Mouse (Mus musculus) heart, adult 2 months (tissue): ENCODE data around the gene Syn3.

Experiments used
- CTCF ChIP-seq: fragments of 200-600 bp; IDR thresholded peaks from 2 replicates; pipeline ENCODE4 v1.8.1; 2022; ENCODE audit warnings: antibody characterized with exemption, mild to moderate bottlenecking, moderate library complexity
- EP300 ChIP-seq: fragments of 200-500 bp; IDR thresholded peaks from 2 replicates; pipeline ENCODE4 v1.6.1; 2011; ENCODE audit warnings: low read depth, low read length, control low read depth; ENCODE audit not compliant: insufficient read depth
- POLR2A ChIP-seq: fragments of 200-500 bp; IDR thresholded peaks from 2 replicates; pipeline ENCODE4 v1.6.1; 2011; ENCODE audit warnings: mild to moderate bottlenecking, low read depth, low read length, control low read depth; ENCODE audit not compliant: insufficient read depth

DNA sequence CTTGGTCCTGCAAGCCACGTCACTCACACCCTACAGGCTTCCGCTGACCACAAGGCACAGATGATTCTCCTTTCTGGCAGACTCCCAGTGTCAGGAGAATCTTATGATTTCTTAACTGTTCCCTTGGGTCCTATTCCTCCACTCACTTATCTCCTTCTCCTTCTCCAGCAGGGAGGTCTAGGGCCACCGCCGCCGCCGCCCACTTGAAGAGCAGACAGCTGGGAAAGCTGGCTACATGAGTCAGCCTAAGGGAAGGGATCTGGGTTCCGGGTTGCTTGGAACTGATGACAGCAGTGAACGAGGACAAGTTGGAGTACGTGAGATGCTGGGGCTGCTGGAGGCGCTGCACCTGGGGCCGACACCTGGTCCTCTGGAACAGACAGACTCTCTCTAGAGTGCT, 372.2 kb downstream of the Syn3 start:
- no peak for TF ChIP-seq POLR2A
- TF ChIP-seq EP300, result no peak
- TF ChIP-seq CTCF, result no peak
